Mouse (Mus musculus) olfactory bulb, adult 2 months (tissue): ENCODE measurements at regions not wholly inside any gene's neighbourhood (a gene's known extent, or its start where the extent isn't known, plus 50 kb on each side); places are given as distances from the start of the nearest gene placed in this dataset.
"Not testable (repeated sequence)": the region's sequence is repeated elsewhere in the genome, so short reads cannot be mapped to it uniquely, and the experiment has no call there.

Source experiments
- H3K27ac ChIP-seq: fragments of 200-500 bp; 2 replicates; pipeline ENCODE4 v1.5.1; 2012; ENCODE audit warnings: low read depth, low read length; ENCODE audit not compliant: insufficient read depth
- H3K4me1 ChIP-seq: fragments of 200-500 bp; 2 replicates; pipeline ENCODE4 v1.6.1; 2012; ENCODE audit warnings: low read length; ENCODE audit not compliant: control insufficient read depth, insufficient read depth
- H3K4me3 ChIP-seq: fragments of 200-500 bp; 2 replicates; pipeline ENCODE4 v1.5.1; 2012; ENCODE audit warnings: mild to moderate bottlenecking, low read depth, low read length, moderate library complexity; ENCODE audit not compliant: insufficient read depth
- CTCF ChIP-seq: fragments of 200-500 bp; IDR thresholded peaks from 2 replicates; pipeline ENCODE4 v1.5.1; 2012; ENCODE audit warnings: low read depth, mild to moderate bottlenecking, low read length, moderate library complexity; ENCODE audit not compliant: insufficient read depth
- POLR2A ChIP-seq: fragments of 200-500 bp; IDR thresholded peaks from 2 replicates; pipeline ENCODE4 v1.6.1; 2012; ENCODE audit warnings: mild to moderate bottlenecking, low read depth, low read length, moderate library complexity; ENCODE audit not compliant: insufficient read depth
- WGBS: fragments of 180-500 bp; shearing (Covaris S2); methylation state at CpG from one replicate; pipeline ENCODE4 v1.1.7; 2018; 5-methylcytosine and 5-hydroxymethylcytosine counted together

GRCm38 (mm10) chr4:69677315-69677714 lies 723.1 kb upstream of the Brinp1 start:
- TF ChIP-seq POLR2A (no peak), CTCF (no peak)
- Histone ChIP-seq H3K27ac (no peak overlapping the region), H3K4me3 (no peak overlapping the region), H3K4me1 (no peaks in the 10 kb centered on the region)
- 76% methylated on average over 2 of the region's 2 CpGs for WGBS

- TF ChIP-seq CTCF (no peak), POLR2A (no peak)
- no peaks in the 10 kb centered on the region for H3K4me1 ChIP-seq
- H3K4me3 ChIP-seq = no peak overlapping the region
- no peak overlapping the region for H3K27ac ChIP-seq
These were observed 719.3 kb upstream of the Brinp1 start for GRCm38 (mm10) chr4:69673456-69673855.

GRCm38 (mm10) chr4:69628908-69629307 lies 674.7 kb upstream of the Brinp1 start:
- H3K27ac ChIP-seq = no peak overlapping the region
- H3K4me1 ChIP-seq = no peaks in the 10 kb centered on the region
- 27% methylated on average over 2 of the region's 2 CpGs for WGBS
- no peak overlapping the region for H3K4me3 ChIP-seq
- TF ChIP-seq CTCF (no peak), POLR2A (no peak)

GRCm38 (mm10) chr4:69626426-69626825 lies 672.2 kb upstream of the Brinp1 start:
- H3K27ac ChIP-seq, H3K4me3 ChIP-seq, H3K4me1 ChIP-seq: not testable (repeated sequence)
- 92% methylated on average over 2 of the region's 2 CpGs for WGBS

- Histone ChIP-seq H3K4me1 (no peaks in the 10 kb centered on the region), H3K27ac (no peak overlapping the region), H3K4me3 (no peak overlapping the region)
- 81% methylated on average over 2 of the region's 2 CpGs for WGBS
- TF ChIP-seq POLR2A (no peak), CTCF (no peak)
These were observed 671.6 kb upstream of the Brinp1 start for GRCm38 (mm10) chr4:69625831-69626230.

GRCm38 (mm10) chr4:69621058-69621609 lies 666.9 kb upstream of the Brinp1 start:
- H3K4me3 ChIP-seq = no peak overlapping the region
- TF ChIP-seq POLR2A (no peak), CTCF (no peak)
- H3K4me1 ChIP-seq = no peaks in the 10 kb centered on the region
- H3K27ac ChIP-seq = no peak overlapping the region
- 95% methylated on average over 2 of the region's 2 CpGs for WGBS

- Histone ChIP-seq H3K4me1 (no peaks in the 10 kb centered on the region), H3K27ac (no peak overlapping the region), H3K4me3 (no peak overlapping the region)
- 25% methylated on average over 5 of the region's 5 CpGs for WGBS
- no peak for TF ChIP-seq CTCF
- no peak for TF ChIP-seq POLR2A
These were observed 664.0 kb upstream of the Brinp1 start for GRCm38 (mm10) chr4:69618161-69618730.

GRCm38 (mm10) chr4:69614901-69615300 lies 660.7 kb upstream of the Brinp1 start:
- TF ChIP-seq POLR2A = no peak
- no peak for TF ChIP-seq CTCF
- H3K4me3 ChIP-seq = no peak overlapping the region
- no peaks in the 10 kb centered on the region for H3K4me1 ChIP-seq
- WGBS = 95% methylated on average over 1 of the region's 1 CpGs
- H3K27ac ChIP-seq = no peak overlapping the region

GRCm38 (mm10) chr4:69611681-69612300 lies 657.6 kb upstream of the Brinp1 start:
- Histone ChIP-seq H3K4me1 (no peaks in the 10 kb centered on the region), H3K27ac (no peak overlapping the region), H3K4me3 (no peak overlapping the region)
- WGBS = 79% methylated on average over 5 of the region's 5 CpGs
- TF ChIP-seq CTCF = no peak
- no peak for TF ChIP-seq POLR2A
